Mouse (Mus musculus) gonadal fat pad, adult 2 months (tissue): ENCODE measurements around the gene Eya2. TPM values are rescaled to one million over a fixed set of nuclear protein-coding genes. Genes with fewer than 3 reads are reported as not detected.
"Not testable (repeated sequence)": the region's sequence is repeated elsewhere in the genome, so short reads cannot be mapped to it uniquely, and the experiment has no call there.

Experiments
- DNase-seq: peaks from one replicate; pipeline ENCODE4 v3.0.0-alpha.2; 2012; ENCODE audit warnings: low read depth
- polyA plus RNA-seq: library from polyadenylated mRNA; depleted of rRNA; stranded (reverse); fragments of >200 nt; gene quantifications from 2 replicates; pipeline ENCODE4 v1.2.3, GENCODE M21; 2012; rRNA removed

The Eya2 gene
- 29.5 and 30.3 TPM in 2 replicates for polyA plus RNA-seq

DNA sequence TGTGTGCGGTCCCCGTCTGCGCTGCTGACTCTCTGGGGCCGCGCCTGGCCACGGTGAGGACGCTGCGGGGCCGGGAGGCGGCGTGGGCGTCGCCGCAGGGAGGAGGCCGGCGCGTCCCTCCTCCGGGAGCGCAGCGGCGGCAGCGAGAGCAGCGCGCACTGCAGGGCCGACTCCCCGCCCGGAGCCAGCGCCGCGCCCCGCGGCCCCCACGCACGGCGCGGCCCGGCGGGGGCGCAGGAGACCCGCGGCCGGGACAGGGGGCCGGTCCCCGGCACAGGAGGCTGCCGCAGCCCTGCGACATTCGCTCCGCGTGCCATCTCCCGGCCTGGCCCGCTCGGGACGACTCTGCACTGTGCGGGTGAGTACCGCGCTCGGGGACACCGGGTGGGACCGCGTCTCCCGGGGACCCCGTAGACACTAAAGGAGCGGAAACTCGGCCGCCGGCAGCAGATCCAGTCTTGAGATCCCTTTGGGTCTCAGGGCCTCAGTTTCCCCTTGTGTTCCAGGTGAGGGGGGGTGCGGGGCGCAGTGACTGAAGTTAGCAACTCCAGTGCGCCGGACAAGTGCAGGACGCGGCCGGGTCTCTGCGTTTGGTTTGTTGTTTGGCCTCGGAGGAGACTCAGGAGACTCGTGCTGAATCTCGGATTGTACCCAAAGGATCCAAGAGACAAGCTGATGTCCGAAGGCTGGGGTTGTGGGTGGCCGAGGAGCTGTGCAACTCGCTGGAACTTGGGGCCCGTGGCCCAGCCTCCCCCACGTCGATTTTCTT is at the start of gene Eya2:
TSS of gene Eya2 (plus strand) at position 126 of the 769 bp plus-strand sequence.
- no peak for DNase-seq

- DNase-seq: no peak
Measured at GRCm38 (mm10) chr2:165545687-165546086, 49.1 kb upstream of the Eya2 start.

DNA sequence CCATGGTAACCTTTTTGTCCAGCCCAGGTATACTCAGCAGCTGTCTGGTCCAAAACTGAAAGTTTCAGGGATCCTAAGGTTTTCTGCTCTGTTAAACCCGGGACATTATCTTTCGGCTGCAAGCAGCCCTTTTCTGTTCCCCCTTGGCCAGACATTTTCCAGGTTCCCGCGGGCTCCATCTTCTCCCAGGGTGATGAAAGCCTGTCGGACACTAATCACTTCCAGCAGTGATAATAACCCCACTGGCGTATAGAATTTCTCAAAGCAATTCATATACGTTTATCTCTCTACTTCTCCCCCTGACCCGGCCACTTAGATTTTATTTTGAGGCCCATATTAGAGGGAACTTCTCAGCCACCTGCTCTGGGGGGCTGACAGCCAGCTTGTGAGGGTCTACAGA is 48.5 kb upstream of the Eya2 start:
- DNase-seq: no peak

- DNase-seq: no peak
Measured at GRCm38 (mm10) chr2:165547410-165547809, 47.4 kb upstream of the Eya2 start.

DNA sequence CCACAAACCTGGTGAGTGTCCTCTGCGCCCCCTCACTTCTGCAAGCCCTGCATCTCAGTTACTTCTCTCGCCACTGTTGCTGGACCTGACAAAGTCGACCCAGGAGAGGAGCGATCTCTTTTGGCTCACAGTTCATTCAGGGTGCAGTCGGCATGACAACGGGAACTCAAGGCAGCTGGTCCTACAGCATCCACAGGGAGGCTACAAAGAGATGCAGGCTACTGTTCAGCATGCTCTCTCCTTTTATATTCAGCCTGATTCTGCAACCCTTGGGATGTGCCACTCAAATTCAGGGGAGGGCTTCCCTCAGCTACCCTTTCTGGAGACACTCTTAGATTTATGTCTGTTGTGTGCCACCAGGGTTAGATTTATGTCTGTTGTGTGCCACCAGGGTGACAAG is 46.2 kb upstream of the Eya2 start:
- no peak for DNase-seq

GRCm38 (mm10) chr2:165550410-165550809 is 44.4 kb upstream of the Eya2 start:
- DNase-seq: not testable (repeated sequence)

DNA sequence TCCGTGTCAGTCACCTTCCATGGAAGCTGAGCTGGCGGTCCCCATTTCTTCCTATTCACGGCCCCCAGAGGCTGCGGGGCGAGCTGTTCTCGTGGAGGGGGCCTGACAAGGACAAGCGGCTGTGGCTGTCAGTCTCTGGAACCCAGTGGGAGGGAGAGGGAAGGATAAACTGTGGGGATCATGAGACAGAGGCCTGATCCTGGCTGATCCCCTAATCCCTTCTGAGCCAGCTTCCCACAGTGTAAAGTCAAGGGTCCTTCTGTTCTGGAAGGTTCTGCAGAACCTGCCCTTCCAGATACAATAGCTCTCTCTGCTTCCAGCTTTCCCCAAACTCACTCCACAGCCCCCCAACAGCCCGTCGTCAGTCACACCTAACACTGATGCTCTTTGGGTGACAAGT is 40.8 kb upstream of the Eya2 start:
- DNase-seq: no peak

DNA sequence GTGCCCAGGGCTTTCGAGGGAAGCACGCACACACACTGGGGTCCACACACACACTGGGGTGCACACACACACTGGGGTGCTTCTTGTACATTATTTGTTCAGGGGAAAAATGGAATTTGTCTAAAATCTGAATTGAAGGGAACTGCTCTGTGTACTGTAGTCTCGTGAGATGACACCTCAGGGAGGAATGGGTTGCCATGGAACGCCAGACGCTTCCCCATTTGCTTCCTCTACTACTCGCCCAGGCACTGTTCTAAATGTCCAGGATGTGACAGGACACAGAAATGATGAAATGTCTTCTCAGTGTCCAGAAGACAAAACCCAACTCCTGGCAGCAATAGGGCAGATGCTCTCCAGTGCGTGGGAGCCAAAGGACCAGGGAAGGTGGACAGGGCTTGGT is 37.6 kb upstream of the Eya2 start:
- DNase-seq: no peak

DNA sequence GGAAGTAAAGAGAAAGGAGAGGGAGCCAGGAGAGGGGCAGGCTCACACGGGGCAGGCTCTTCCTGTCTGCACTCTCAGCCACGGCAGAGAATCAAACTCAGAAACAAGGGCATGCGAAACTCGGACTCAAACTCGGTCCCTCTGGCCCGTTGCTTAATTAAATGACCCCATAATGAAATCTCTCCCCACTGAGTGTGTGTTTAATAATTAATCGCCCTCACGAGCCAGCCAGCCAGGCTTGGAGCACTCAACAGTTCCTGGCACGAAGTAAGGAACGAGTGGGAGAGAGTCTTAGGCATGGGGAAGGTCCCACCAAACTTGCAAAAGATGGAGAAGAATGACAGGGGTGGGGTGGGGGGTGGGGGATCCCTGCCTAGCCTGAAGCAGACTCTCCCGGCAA is 35.9 kb upstream of the Eya2 start:
- no peak for DNase-seq

GRCm38 (mm10) chr2:165559506-165560235 is 35.2 kb upstream of the Eya2 start:
- no peak for DNase-seq

DNA sequence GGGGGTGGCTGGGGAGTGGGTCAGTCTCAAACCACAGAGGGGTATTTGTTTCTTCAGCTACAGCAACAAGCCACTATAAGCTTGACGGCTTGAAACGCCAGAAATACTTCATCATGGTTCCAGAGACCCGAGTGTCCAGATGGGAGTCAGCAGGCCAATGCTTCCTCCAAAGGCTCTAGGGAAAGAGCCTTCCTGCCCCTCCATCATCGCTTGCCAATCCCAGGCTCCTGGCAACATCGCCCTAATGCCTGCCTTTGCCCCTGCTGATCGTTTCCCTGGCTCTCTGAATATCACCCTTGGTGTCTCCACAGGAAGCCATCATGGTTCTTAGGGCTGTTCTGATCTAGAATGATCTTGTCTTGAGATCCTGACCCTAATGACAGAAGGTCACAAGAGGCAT is 33.0 kb upstream of the Eya2 start:
- no peak for DNase-seq

GRCm38 (mm10) chr2:165563298-165564058 is 31.4 kb upstream of the Eya2 start:
- no peak for DNase-seq

DNA sequence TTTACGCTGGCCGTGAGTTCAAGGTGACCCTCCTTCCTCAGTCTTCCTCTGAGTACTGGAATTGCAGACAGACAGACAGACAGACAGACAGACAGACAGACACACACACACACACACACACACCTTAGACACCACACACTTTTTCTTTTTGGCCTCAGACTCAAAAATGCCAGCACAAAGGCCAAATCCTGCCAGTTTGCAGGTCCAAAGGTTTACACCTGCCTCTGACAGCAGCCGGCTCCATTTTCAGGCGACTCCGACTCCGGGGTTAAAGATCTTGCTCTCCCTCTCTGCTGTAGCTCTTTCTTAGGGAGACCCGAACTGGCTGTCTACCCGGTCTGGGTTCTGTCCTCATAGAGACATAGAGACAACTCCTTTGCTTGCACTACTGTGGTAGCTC is 30.7 kb upstream of the Eya2 start:
- no peak for DNase-seq

GRCm38 (mm10) chr2:165564620-165565019 is 30.2 kb upstream of the Eya2 start:
- no peak for DNase-seq

DNA sequence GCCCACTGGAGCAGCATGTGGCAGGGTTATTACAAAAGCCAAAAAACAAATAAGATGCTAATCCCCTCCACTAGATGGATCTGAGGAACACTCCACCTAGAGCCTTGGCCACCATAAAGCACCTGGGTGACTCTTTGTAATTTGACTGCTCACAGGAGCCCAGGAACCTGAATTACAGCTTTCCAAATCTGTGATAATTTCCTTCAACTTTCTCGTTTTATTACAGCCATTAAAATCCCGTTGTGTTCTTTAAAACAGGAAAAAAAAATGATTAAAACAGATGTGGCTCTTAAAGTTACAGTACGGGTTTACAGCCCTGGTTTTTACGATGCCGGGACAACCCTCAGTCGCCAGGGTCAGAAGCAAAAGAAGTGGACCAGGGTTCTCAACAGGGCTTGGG is 27.9 kb upstream of the Eya2 start:
- DNase-seq: no peak

DNA sequence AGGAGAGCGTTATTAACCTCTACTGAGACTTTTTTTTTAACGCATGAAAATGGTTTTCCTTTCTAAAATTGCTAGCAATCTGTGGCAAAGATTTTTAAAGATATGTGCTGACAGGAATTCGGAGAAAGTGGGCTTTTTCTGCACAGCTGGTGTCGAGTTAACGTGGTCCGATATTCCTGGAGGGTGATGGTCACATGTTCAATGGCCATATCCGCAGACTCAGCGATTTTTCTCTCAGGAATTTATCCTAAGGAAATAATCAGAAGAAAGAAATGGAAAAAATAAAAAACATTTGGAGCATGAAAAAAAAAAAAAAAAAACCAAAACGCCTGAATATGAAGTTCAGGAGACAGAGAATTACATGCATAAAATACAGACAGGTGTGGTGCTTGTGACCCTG is 27.0 kb upstream of the Eya2 start:
- DNase-seq: no peak

DNA sequence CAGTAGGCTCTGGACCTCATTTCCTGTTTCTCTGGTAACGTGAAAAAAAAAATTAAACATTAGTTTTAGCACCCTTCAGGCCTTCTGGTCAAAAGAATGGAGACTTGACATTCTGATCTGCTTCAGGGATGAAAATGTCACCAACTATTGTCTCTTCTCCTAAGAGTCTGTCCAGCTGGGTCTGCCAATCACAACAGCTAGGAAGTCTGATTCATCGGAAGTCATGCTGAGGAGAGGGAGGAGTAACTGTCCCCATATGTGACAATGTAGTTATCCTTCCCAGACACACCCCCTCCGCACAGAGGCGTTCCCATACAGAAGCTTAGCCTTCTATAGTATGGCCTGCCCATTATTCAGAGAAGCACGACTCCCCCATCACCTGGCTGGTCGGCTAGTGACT is 25.9 kb upstream of the Eya2 start:
- DNase-seq: no peak

- DNase-seq: no peak
Measured at GRCm38 (mm10) chr2:165571216-165571778, 23.5 kb upstream of the Eya2 start.

GRCm38 (mm10) chr2:165583044-165583443 is 11.8 kb upstream of the Eya2 start:
- DNase-seq: no peak

DNA sequence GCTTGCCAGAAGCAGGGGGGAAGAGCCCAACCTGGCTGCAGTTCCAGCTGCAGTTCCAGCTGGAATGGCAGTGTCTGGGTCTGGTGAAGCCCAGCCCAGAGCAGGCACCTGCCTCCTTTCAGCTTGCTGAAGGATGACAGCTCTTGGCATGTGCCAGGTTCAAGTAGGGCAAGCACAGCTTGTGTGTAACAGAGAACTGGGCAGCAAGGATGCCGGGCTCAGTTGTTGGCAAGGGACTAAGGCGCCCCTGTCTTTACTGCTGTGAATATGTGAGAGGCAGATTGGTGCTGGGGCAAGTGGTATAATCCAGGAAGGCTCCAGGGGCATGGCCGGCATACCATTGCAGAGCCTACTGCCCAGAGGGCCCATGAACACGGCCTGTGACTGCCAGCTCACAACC is 11.3 kb upstream of the Eya2 start:
- no peak for DNase-seq

GRCm38 (mm10) chr2:165584563-165584962 is 10.3 kb upstream of the Eya2 start:
- no peak for DNase-seq

DNA sequence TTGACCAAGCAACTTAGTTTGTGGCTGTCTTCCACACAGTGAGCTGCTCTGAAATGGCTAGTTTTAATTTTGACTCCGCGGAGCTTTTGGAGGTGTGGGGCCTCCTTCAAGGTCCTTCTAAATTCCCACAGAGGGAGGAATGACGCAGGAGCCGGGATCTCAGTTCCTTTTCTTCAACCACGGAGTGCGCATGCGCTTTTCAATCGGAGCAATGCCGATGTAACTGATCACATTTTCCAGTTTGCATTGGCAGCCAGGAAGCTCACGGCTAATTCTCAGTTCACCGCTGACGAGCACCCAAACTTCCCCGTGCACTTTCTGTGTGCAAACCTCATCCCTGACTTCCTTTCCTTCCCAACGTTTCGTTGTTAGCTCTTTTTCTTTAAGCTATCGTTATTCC is 4.1 kb upstream of the Eya2 start:
- no peak for DNase-seq
